Mouse (Mus musculus) urinary bladder, postnatal 36 days (tissue): ENCODE results near the gene Gm37419.

Source experiments
- DNase-seq, 2 experiments: peaks; one replicate each; pipeline ENCODE4 v3.0.0; 2022; ENCODE audit warnings: low spot score in 2 of 2, mixed read lengths in 1 of 2

Gm37419 gene

GRCm38 (mm10) chr16:23988466-23989208 lies at the start of gene Gm37419, which contains the start of gene Bcl6:
Gm37419 (plus strand) TSS chr16:23988482.
Bcl6 (minus strand) TSS chr16:23988852.
- DNase-seq: peak; percentile 79 to 82

GRCm38 (mm10) chr16:23944801-23945200 lies 43.5 kb upstream of the Gm37419 start:
- DNase-seq: no peak

GRCm38 (mm10) chr16:23947654-23948053 lies 40.6 kb upstream of the Gm37419 start:
- DNase-seq: no peak

DNA sequence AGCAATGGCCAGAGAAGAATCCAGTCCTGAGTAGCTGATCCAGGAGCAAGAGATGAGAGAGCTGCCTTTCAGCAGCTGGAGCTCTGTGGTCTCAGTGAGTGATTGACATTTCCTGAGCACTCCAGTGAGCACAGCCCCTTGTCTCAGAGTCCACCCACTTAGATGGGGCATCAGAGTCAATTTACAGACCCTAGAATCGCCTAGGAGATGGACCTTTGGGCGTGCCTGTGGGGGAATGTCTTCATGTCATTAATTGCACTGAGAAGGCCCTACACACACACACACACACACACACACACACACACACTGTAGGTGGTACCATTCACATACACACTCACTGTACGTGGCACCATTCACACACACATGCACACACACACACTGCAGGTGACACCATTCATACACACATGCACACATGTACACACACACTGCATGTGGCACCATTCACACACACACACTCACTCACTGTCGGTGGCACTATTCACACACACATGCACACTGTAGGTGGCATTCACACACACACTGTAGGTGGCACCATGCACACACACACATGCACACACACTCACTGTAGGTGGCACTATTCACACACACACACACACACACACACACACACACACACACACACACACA lies 36.1 kb upstream of the Gm37419 start:
- DNase-seq: no peak

DNA sequence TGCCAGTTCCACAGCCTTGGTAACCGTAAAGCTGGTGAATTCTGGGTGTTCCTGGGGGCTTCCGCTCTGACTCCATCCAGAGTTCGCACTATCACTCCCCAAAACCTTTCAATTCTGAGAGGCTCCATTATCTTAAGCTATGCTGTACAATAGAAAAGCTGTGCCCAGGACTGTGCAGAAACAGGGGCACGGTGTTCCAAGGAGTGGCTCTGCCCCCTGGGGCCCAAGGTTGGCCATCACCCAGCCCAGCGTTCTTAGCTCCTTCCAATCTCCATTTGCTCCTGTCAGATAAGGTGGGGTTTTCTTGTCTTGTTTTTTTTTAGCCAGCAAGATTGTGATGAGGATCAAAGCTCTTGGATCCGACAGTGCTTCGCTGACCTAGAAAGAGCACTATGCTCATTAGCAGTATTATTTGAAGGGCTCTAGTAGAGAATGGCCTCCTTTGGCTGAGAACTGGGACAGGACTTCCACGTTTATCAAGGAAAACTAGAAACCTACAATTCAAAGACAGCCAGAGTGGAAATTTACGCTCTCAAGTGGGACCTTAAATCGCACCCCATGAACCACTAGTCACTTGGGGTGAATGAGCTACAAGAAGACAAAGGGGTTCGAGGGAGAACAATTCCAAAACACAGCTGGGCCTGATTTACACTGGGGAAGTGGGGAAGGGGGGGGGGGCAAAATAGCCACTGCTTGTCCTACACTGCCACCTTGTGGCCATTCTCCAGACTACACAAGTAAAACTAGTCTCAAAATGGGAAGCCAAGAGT lies 34.9 kb upstream of the Gm37419 start:
- peak in 1 of 2 experiments; percentile 29 for DNase-seq

DNA sequence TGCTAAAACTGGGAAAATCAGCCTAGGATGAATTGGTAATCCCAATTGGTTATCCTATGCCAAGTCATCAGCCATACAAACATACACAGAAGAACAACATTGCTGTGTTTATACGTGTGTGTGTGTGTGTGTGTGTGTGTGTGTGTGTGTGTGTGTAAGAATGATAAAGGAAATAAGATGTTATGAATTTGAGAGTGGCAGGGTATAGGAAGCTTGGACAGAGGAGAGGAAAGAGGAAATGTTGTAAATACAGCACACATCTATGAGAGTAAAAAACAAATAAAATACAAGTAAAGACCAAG lies 34.4 kb upstream of the Gm37419 start:
- DNase-seq: no peak

DNA sequence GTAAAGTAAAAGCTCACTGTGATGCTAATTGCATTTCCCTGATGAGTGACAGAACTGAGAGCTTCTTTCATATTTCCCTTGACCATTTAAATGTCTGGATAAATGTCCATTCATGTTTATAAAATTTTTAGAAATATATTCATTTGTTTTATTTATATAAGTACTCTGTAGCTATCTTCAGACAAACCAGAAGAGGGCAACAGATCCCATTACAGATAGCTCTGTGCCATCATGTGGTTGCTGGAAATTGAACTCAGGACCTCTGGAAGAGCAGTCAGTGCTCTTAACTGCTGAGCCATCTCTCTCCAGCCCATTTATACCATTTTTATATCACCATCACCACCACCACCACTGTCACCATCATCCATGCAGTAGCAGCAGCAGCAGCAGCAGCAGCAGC lies 29.3 kb upstream of the Gm37419 start:
- DNase-seq: no peak

DNA sequence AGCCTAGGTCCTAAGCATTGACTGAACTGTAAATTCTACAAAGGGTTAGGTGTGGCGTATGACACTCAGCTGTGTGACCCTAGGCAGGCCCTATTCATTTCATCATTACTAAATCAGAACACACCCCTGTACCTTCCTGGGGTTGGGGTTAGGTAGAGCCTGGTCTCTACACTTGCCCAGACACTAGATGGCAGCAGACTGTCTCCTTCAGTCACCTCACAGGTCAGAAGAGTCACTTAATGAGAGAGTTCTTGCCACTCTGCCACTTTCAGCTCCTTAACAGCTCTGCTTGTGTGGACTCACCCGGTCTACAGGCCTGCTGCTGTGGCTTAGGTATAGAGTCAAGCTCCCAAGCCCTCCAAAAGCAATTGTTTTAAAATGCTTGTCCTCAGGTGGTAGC lies 25.9 kb upstream of the Gm37419 start:
- DNase-seq: no peak

- DNase-seq: peak in 1 of 2 experiments; percentile 37
Measured at GRCm38 (mm10) chr16:23963896-23964668, 24.2 kb upstream of the Gm37419 start.

DNA sequence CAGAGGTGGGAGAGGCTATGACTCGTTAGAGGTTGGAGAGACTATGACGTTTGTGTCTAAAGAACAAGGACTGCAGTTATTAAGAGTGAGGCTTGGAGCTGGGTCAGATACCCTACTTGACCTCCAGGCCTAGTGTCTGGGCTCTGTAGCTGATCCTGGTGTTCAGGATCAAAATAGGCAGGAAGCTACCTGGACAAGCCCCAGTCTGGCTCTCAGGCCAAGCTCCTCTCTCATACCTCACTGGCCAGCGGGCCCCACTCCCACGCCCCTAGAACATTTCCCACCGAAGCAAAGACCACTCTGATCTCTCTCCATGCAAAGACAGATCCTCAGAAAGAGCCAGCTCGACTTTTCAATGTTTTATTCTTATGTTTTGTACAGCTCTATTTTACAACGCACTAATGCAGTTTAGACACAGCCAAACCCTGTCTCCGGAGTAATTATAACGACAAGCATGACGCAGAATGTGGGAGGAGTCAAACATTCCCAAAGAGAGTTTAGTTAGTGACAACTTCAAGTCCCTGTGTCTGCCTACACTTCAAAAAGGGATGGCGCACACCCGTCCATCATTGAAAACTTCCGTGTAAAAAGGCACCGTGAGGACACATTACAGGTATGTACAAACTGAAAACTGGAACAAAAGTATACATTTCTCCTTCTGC lies 23.4 kb upstream of the Gm37419 start:
- no peak for DNase-seq

- no peak for DNase-seq
Measured at GRCm38 (mm10) chr16:23966066-23966465, 22.2 kb upstream of the Gm37419 start.

DNA sequence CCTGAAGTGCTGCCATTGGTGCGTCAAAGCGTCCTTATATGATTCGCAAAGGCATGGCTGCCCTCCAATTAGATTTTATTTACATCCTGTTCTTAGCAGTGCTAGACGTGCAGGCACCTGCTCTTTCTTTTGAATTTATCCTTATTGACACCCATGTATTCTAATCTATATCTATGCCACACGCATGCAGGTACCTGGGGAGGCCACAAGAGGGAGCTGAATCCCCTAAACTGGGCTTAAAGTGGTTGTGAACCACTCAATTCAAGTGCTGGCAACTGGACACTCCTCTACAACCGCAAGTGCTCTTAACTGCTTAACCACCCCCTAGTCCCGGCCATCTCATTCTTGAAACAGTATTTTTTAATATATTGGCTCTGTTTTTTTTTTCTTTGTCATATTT lies 21.0 kb upstream of the Gm37419 start:
- no peak for DNase-seq

- no peak for DNase-seq
Measured at GRCm38 (mm10) chr16:23968888-23969287, 19.4 kb upstream of the Gm37419 start.

- no peak for DNase-seq
Measured at GRCm38 (mm10) chr16:23969919-23970318, 18.4 kb upstream of the Gm37419 start.

DNA sequence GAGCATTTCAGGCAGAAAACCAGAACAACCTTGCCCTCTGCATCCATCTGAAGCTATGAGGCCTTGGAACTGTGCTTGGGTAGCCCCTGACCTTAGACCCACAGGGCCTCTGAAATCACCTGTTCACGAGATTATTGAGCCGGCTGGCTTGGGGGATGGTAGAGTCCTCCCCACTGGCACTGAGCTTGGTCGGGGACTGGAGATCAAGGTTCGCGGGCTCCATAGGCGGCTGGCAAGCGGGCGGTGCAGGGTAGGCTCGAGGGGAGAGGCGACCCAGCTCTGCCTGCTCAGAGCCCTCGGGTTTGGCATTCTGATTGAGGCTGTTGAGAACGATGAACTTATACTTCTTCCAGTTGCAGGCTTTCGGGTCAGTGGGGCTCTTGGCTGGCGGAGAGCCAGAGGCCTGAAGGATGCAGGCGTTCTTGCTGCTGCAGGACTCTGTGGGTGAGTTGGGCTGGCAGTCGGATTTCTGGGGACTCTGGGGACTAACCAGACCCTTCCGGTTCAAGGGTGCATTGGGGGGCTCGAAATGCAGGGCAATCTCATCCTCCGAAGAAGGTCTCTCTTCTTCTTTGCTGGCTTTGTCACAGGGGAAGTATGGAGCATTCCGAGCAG lies 16.0 kb upstream of the Gm37419 start:
- no peak for DNase-seq

DNA sequence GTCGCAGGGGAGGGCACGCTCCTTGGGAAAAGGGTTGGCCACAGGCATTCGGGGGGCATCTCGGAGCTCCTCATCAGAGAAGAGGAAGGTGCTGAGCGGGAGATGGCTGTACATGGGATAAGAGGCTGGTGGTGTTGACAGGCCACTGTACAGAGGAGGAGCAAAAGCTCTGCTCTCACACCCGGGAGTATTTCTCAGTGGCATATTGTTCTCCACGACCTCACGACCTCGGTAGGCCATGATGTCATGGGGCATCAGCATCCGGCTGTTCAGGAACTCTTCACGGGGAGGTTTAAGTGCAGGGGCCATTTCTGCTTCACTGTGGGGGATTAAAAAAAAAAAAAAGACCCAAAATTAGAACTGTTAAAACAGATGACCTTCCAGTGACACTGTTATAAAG lies 15.4 kb upstream of the Gm37419 start:
- no peak for DNase-seq

GRCm38 (mm10) chr16:23973635-23974367 lies 14.5 kb upstream of the Gm37419 start:
- DNase-seq: no peak

DNA sequence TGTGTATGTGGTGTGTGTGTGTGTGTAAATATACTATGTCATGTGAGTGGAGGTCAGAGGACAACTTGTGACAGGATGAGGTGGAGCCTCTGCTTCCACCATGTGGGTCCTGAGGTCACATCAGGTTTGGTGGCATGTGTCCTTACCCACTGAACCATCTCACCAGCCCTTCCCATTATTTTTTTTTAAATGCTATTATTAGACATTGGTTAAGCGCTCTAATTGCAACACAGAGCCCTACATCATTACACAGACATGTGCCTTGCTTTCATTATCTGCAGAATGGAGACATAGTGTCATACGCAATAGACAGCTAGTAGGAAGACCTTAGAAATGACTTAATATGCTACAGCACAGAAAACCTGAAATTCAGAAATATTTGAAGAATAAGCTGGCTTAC lies 12.1 kb upstream of the Gm37419 start:
- no peak for DNase-seq

DNA sequence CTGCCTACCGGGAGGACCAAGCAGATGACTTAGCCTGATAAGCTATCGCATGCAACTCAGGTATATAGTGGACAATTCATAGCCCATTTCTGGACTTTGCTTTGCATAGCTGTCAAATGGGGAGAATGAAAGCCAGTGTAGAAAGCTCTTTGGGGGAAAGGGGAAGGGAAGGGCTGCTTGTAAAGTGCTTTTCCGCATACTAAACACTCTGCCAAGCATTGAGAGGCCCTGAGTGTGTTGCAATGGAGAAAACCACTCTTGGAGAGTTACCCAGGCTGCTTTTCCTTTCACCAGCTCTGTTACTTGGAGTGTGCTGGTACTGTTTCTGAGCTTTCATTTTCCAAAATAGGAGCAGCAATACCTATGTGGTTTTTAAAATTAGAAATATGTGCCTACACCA lies 10.6 kb upstream of the Gm37419 start:
- DNase-seq: no peak

DNA sequence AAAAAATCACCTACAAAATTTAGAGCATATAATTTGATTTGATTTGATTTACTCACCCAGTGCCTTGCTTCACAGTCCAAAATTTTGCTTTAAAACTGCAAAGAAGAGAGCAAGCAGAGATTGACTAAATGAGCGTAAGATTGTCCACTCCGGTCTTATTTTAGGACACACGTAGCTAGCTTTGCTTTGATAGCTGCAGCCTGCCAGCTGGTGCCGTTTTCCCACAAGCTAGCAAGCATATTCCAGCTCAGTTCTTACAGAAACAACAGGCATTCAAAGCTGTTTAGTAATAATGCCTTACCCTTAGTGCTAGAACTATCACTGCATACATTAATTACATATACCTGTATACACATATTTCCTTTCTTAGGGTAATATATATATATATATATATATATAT lies 9.8 kb upstream of the Gm37419 start:
- no peak for DNase-seq
